Mouse (Mus musculus): ENCODE data around the gene Nfib. TPM values are rescaled to one million over a fixed set of nuclear protein-coding genes. Genes with fewer than 3 reads are reported as not detected.

Gene Nfib
- polyA plus RNA-seq, 1 experiment, result 3.9 TPM

GRCm38 (mm10) chr4:82418241-82418640, 287.3 kb downstream of the Nfib start:
- Histone ChIP-seq H3K4me1 (replicated peaks; ENCODE audit: control insufficient read depth, insufficient read depth, low read length) (no peaks in the 10 kb centered on the region), H3K36me3 (ENCODE audit: control insufficient read depth, insufficient read depth, low read length) (no peaks in the 10 kb centered on the region), H3K27me3 (ENCODE audit: control insufficient read depth, insufficient read depth, low read length) (no peaks in the 10 kb centered on the region), H3K27ac (ENCODE audit: control insufficient read depth, insufficient read depth, low read length) (no peak overlapping the region), H3K4me3 (ENCODE audit: control insufficient read depth, insufficient read depth, low read length) (no peak overlapping the region)
- TF ChIP-seq POLR2A (IDR thresholded peaks at IDR 0.05; ENCODE audit: control insufficient read depth, extremely low read depth, insufficient read depth, low read length, poor library complexity) (no peak), CTCF (IDR thresholded peaks at IDR 0.05; ENCODE audit: borderline replicate concordance, control insufficient read depth, extremely low read depth, insufficient read depth, low read length, poor library complexity) (no peak)
- no peak for DNase-seq
- WGBS, result 66% methylated on average over 4 of the region's 4 CpGs

DNA sequence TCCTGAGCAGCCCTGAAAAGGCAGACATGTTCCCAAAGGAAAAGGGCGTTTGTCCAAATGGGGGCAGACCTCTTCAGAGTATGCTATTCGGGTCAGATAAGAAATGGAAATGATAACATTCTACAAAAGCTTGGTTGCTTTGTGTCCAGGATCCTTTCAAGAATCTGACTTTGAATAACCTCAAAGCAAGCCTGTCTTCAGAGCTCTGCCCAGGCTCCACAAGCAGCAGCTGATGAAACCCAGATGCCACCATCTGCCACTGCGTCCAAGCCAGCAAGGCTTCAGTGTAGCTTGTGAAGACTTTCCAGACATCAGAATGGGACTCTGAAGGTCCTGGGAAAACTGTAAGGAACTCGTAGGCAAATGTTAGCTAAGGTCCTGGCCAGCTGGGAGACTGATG, 289.7 kb downstream of the Nfib start:
- 87% methylated on average over 4 of the region's 4 CpGs for whole genome bisulfite sequencing
- DNase-seq, result no peak
- H3K36me3 ChIP-seq (ENCODE audit: control insufficient read depth, insufficient read depth, low read length), result no peaks in the 10 kb centered on the region
- no peaks in the 10 kb centered on the region for H3K27me3 ChIP-seq (ENCODE audit: control insufficient read depth, insufficient read depth, low read length)
- TF ChIP-seq POLR2A (IDR thresholded peaks at IDR 0.05; ENCODE audit: control insufficient read depth, extremely low read depth, insufficient read depth, low read length, poor library complexity) (no peak), CTCF (IDR thresholded peaks at IDR 0.05; ENCODE audit: borderline replicate concordance, control insufficient read depth, extremely low read depth, insufficient read depth, low read length, poor library complexity) (no peak)
- H3K4me1 ChIP-seq (replicated peaks; ENCODE audit: control insufficient read depth, insufficient read depth, low read length), result no peaks in the 10 kb centered on the region
- H3K27ac ChIP-seq (ENCODE audit: control insufficient read depth, insufficient read depth, low read length), result no peak overlapping the region
- H3K4me3 ChIP-seq (ENCODE audit: control insufficient read depth, insufficient read depth, low read length), result no peak overlapping the region

GRCm38 (mm10) chr4:82412651-82413050, 292.9 kb downstream of the Nfib start:
- Histone ChIP-seq H3K36me3 (ENCODE audit: control insufficient read depth, insufficient read depth, low read length) (no peaks in the 10 kb centered on the region), H3K27ac (ENCODE audit: control insufficient read depth, insufficient read depth, low read length) (no peak overlapping the region), H3K4me1 (replicated peaks; ENCODE audit: control insufficient read depth, insufficient read depth, low read length) (no peaks in the 10 kb centered on the region), H3K4me3 (ENCODE audit: control insufficient read depth, insufficient read depth, low read length) (no peak overlapping the region), H3K27me3 (ENCODE audit: control insufficient read depth, insufficient read depth, low read length) (no peaks in the 10 kb centered on the region)
- TF ChIP-seq CTCF (IDR thresholded peaks at IDR 0.05; ENCODE audit: borderline replicate concordance, control insufficient read depth, extremely low read depth, insufficient read depth, low read length, poor library complexity), result no peak
- TF ChIP-seq POLR2A (IDR thresholded peaks at IDR 0.05; ENCODE audit: control insufficient read depth, extremely low read depth, insufficient read depth, low read length, poor library complexity), result no peak
- DNase-seq, result no peak
- 85% methylated on average over 7 of the region's 7 CpGs for WGBS

DNA sequence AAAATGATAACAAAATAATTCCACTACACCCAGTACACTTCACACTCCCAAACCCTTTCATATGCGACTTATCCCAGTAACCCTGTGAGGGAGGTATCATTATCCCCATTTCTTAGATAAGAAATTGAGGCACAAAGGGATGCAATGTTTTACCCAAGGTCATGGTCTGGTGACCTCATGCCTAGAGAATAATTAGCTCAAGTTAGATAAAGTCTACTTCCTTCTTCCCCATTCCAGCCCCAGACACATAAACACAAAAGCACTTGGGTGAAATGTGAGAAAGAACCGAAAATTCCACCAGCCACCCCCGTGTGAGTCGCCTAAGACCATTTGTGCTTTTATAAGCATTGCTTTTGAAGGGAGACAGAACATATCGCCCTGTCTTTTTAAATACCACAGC, 293.6 kb downstream of the Nfib start:
- no peaks in the 10 kb centered on the region for H3K36me3 ChIP-seq (ENCODE audit: control insufficient read depth, insufficient read depth, low read length)
- no peak overlapping the region for H3K27ac ChIP-seq (ENCODE audit: control insufficient read depth, insufficient read depth, low read length)
- H3K4me1 ChIP-seq (replicated peaks; ENCODE audit: control insufficient read depth, insufficient read depth, low read length), result no peaks in the 10 kb centered on the region
- H3K27me3 ChIP-seq (ENCODE audit: control insufficient read depth, insufficient read depth, low read length), result no peaks in the 10 kb centered on the region
- TF ChIP-seq CTCF (IDR thresholded peaks at IDR 0.05; ENCODE audit: borderline replicate concordance, control insufficient read depth, extremely low read depth, insufficient read depth, low read length, poor library complexity) (no peak), POLR2A (IDR thresholded peaks at IDR 0.05; ENCODE audit: control insufficient read depth, extremely low read depth, insufficient read depth, low read length, poor library complexity) (no peak)
- no peak overlapping the region for H3K4me3 ChIP-seq (ENCODE audit: control insufficient read depth, insufficient read depth, low read length)
- no peak for DNase-seq
- 60% methylated on average over 5 of the region's 5 CpGs for WGBS

DNA sequence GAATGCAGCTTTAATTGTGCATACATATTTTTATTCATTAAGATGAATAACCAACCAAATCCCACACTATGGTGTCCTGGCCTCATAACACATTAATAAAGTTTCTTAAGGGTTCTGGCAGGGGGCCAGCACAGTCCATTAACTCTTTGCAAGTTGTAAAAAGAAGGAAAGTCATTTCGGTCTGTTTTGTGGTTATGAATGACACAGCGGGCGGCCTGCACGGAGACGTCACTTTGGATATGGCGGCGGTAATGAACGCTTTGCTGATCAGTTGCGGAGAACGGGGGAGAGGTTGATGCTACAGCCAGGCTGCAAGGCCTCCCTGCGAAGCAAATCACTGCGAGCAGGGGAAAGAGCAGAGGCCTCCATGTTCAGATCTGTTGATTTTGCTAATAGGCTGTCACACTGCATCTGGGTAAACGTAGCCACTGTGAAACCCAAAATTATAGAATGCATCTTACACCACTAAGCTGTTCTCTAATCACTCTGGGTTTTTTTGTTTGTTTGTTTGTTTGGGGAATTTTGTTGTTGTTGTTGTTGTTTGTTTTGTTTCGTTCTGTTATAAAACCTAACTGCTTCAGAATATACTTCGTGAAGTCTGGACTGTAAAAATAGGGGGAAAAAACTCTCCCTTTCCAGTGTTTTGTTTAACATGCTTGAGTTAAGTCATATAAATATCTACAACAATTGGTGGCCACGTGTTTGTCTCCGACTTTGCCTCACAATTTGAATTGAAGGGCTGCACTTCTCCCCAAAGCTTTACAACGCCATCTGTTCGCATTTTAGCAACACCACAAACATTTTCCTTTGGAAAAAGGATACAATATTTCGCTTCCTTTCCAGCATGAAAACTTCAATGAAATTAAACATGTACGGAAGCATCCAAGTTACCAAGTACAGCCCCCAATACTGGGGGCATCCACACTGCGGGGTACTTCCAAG, 296.8 kb downstream of the Nfib start:
- Histone ChIP-seq H3K4me1 (replicated peaks; ENCODE audit: control insufficient read depth, insufficient read depth, low read length) (no peaks in the 10 kb centered on the region), H3K27ac (ENCODE audit: control insufficient read depth, insufficient read depth, low read length) (no peak overlapping the region), H3K4me3 (ENCODE audit: control insufficient read depth, insufficient read depth, low read length) (no peak overlapping the region), H3K27me3 (ENCODE audit: control insufficient read depth, insufficient read depth, low read length) (no peaks in the 10 kb centered on the region), H3K36me3 (ENCODE audit: control insufficient read depth, insufficient read depth, low read length) (no peaks in the 10 kb centered on the region)
- 94% methylated on average over 22 of the region's 22 CpGs for WGBS
- no peak for TF ChIP-seq CTCF (IDR thresholded peaks at IDR 0.05; ENCODE audit: borderline replicate concordance, control insufficient read depth, extremely low read depth, insufficient read depth, low read length, poor library complexity)
- no peak for TF ChIP-seq POLR2A (IDR thresholded peaks at IDR 0.05; ENCODE audit: control insufficient read depth, extremely low read depth, insufficient read depth, low read length, poor library complexity)
- DNase-seq, result no peak

- DNase-seq, result no peak
- H3K27ac ChIP-seq (ENCODE audit: control insufficient read depth, insufficient read depth, low read length), result no peak overlapping the region
- no peaks in the 10 kb centered on the region for H3K27me3 ChIP-seq (ENCODE audit: control insufficient read depth, insufficient read depth, low read length)
- TF ChIP-seq POLR2A (IDR thresholded peaks at IDR 0.05; ENCODE audit: control insufficient read depth, extremely low read depth, insufficient read depth, low read length, poor library complexity) (no peak), CTCF (IDR thresholded peaks at IDR 0.05; ENCODE audit: borderline replicate concordance, control insufficient read depth, extremely low read depth, insufficient read depth, low read length, poor library complexity) (no peak)
- H3K4me1 ChIP-seq (replicated peaks; ENCODE audit: control insufficient read depth, insufficient read depth, low read length), result no peaks in the 10 kb centered on the region
- 89% methylated on average over 6 of the region's 6 CpGs for WGBS
- no peak overlapping the region for H3K4me3 ChIP-seq (ENCODE audit: control insufficient read depth, insufficient read depth, low read length)
- no peaks in the 10 kb centered on the region for H3K36me3 ChIP-seq (ENCODE audit: control insufficient read depth, insufficient read depth, low read length)
Observed at GRCm38 (mm10) chr4:82406511-82406910, 299.0 kb downstream of the Nfib start.

All from thymus, adult 2 months (tissue).